Mouse (Mus musculus) cerebellum, adult 2 months (tissue): ENCODE measurements around the gene Lasp1.

Experiments
- CTCF ChIP-seq: fragments of 200-500 bp; IDR thresholded peaks from 2 replicates; pipeline ENCODE4 v1.5.1; 2011; ENCODE audit warnings: low read depth, mild to moderate bottlenecking, control low read depth, low read length, moderate library complexity, borderline replicate concordance; ENCODE audit not compliant: insufficient read depth
- POLR2A ChIP-seq: fragments of 200-500 bp; IDR thresholded peaks from 2 replicates; pipeline ENCODE4 v1.6.1; 2011; ENCODE audit warnings: low read length, control low read depth, borderline replicate concordance; ENCODE audit not compliant: insufficient read depth

- TF ChIP-seq CTCF (no peak), POLR2A (no peak)
Observed at GRCm38 (mm10) chr11:97758942-97759341, 39.9 kb upstream of the Lasp1 start.
